Mouse (Mus musculus) sigmoid colon, adult 10 weeks (tissue): ENCODE results near the gene Vmn2r21. TPM values are rescaled to one million over a fixed set of nuclear protein-coding genes. Genes with fewer than 3 reads are reported as not detected.

Source experiments
- polyA plus RNA-seq: library from polyadenylated mRNA; stranded (reverse); fragments of 350-450 nt; fragmentation: Illumina TruSeq; extraction: RNeasy Lipid Tissue Mini Kit (QIAGEN cat#74804); gene quantifications from one replicate; pipeline ENCODE4 v1.2.3, GENCODE M21; 2014; ENCODE audit warnings: low read depth, low replicate concordance

The Vmn2r21 gene
- not detected for polyA plus RNA-seq

DNA sequence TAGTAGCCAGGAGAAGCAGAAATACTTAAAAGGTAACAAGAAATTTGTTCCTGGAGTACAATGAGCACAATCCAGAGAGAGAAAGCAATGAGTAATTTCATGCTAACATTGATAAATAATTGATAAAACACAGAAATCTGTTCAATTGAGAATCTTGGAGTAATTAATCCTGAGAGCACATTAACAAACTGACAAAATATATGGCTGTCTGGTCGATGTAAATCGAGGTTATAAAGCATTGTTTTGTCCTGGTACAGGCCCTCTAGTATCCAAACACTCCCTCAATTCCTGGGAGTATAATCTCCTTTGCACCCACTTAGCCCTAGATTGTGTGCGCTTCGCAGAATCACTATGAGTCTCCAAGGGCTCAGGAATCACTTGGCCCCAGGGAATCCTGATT, at the start of gene Vmn2r21:
Gene Vmn2r21, minus strand, starts transcription at position 101 of the 400 bp plus-strand sequence.

Other genes starting within 250 kb of the Vmn2r21 start
- 0.88 TPM for gene Clec4e, start 243.5 kb downstream of the Vmn2r21 start, polyA plus RNA-seq
- not detected for gene Vmn2r19, start 225.1 kb downstream of the Vmn2r21 start, polyA plus RNA-seq
- not detected for gene Vmn2r20, start 115.3 kb downstream of the Vmn2r21 start, polyA plus RNA-seq
- not detected for gene Vmn2r22, start 117.3 kb upstream of the Vmn2r21 start, polyA plus RNA-seq
- not detected for gene Vmn2r23, start 169.3 kb upstream of the Vmn2r21 start, polyA plus RNA-seq
- not detected for gene Vmn2r24, start 245.5 kb upstream of the Vmn2r21 start, polyA plus RNA-seq